Mouse (Mus musculus) bone marrow macrophage, adult 2 months (primary cell): Measurements from ENCODE around the gene Smarcd3.

Source experiments
- CTCF ChIP-seq: IDR thresholded peaks from 2 replicates; pipeline ENCODE4 v1.5.1; 2012; ENCODE audit warnings: low read depth, mild to moderate bottlenecking, low read length, moderate library complexity
- POLR2A ChIP-seq: IDR thresholded peaks from 2 replicates; pipeline ENCODE4 v1.6.1; 2012; ENCODE audit warnings: mild to moderate bottlenecking, low read depth, low read length, borderline replicate concordance

- TF ChIP-seq CTCF (no peak), POLR2A (no peak)
Observed at GRCm38 (mm10) chr5:24611366-24612301, 12.6 kb downstream of the Smarcd3 start.
